Mouse (Mus musculus) MEL (cell line): Measurements from ENCODE around the gene Desi1.
"Not testable (repeated sequence)": the region's sequence is repeated elsewhere in the genome, so short reads cannot be mapped to it uniquely, and the experiment has no call there.

Experiments
- CTCF ChIP-seq, 3 experiments: IDR thresholded peaks in 2 of 3; conservative IDR thresholded peaks in 1 of 3; 2 replicates each; pipeline ENCODE4 v1.5.1; 2011 to 2012; ENCODE audit warnings: low read length in 3 of 3, low read depth in 2 of 3, mild to moderate bottlenecking in 2 of 3, improper control_type of control experiment in 1 of 3, inconsistent platforms in 1 of 3, mixed read lengths in 1 of 3, moderate library complexity in 1 of 3; ENCODE audit not compliant: control insufficient read depth in 1 of 3, insufficient read depth in 1 of 3, poor library complexity in 1 of 3, severe bottlenecking in 1 of 3
- E2F4 ChIP-seq: IDR thresholded peaks from 2 replicates; pipeline ENCODE4 v1.6.1; 2011; ENCODE audit warnings: low read depth, low read length, improper control_type of control experiment, borderline replicate concordance
- EP300 ChIP-seq, 2 experiments: IDR thresholded peaks; 2 replicates each; pipeline ENCODE4 v1.6.1; 2011; ENCODE audit warnings: improper control_type of control experiment in 2 of 2, low read length in 2 of 2, low read depth in 1 of 2, mild to moderate bottlenecking in 1 of 2
- JUND ChIP-seq: IDR thresholded peaks from 2 replicates; pipeline ENCODE4 v1.6.1; 2011; ENCODE audit warnings: low read depth, mild to moderate bottlenecking, improper control_type of control experiment, low read length
- MAX ChIP-seq: IDR thresholded peaks from 2 replicates; pipeline ENCODE4 v1.6.1; 2011; ENCODE audit warnings: low read length, improper control_type of control experiment
- POLR2A ChIP-seq, 2 experiments: IDR thresholded peaks; 2 replicates each; pipeline ENCODE4 v1.6.1; 2011 to 2012; ENCODE audit warnings: low read length in 2 of 2, mild to moderate bottlenecking in 2 of 2, control low read depth in 1 of 2, improper control_type of control experiment in 1 of 2, low read depth in 1 of 2, moderate library complexity in 1 of 2; ENCODE audit not compliant: control insufficient read depth in 1 of 2, insufficient read depth in 1 of 2, poor library complexity in 1 of 2
- POLR2AphosphoS2 ChIP-seq: IDR thresholded peaks from 2 replicates; pipeline ENCODE4 v1.6.1; 2011; ENCODE audit warnings: low read length, improper control_type of control experiment
- SMC3 ChIP-seq: IDR thresholded peaks from 2 replicates; pipeline ENCODE4 v1.6.1; 2011; ENCODE audit warnings: low read depth, low read length, improper control_type of control experiment

- not testable (repeated sequence) for TF ChIP-seq MAX; EP300 (IDR thresholded peaks at IDR 0.05; ENCODE audit: low read depth in 1 of 2, low read length in 2 of 2); JUND; SMC3; POLR2A (IDR thresholded peaks at IDR 0.05; ENCODE audit: control insufficient read depth in 1 of 2, insufficient read depth in 1 of 2, low read depth in 1 of 2, low read length in 2 of 2, poor library complexity in 1 of 2); POLR2AphosphoS2; CTCF (IDR thresholded peaks at IDR 0.05 in 2 of 3, conservative IDR thresholded peaks at IDR 0.05 in 1 of 3; ENCODE audit: control insufficient read depth in 1 of 3, insufficient read depth in 1 of 3, low read depth in 2 of 3, low read length in 3 of 3, poor library complexity in 1 of 3, severe bottlenecking in 1 of 3); E2F4
These were observed 64.0 kb downstream of the Desi1 start for GRCm38 (mm10) chr15:81969635-81970034.
